Mouse (Mus musculus) limb, embryonic 14.5 days (tissue): Measurements from ENCODE around the gene Tanc1. TPM values are rescaled to one million over a fixed set of nuclear protein-coding genes. Genes with fewer than 3 reads are reported as not detected.
A peak's percentile ranks its signal among the peaks of the same experiment; 100 is the strongest.

ENCODE experiments used
- ATAC-seq: fragments of 200-750 bp; cut with Nextera tagmentation; 2 replicates; pipeline ENCODE4 v1.8.0; 2017; ENCODE audit warnings: low read depth, moderate number of reproducible peaks, moderate TSS enrichment; ENCODE audit not compliant: low FRiP score
- DNase-seq: peaks from one replicate; pipeline ENCODE4 v3.0.0-alpha.2; 2015; ENCODE audit warnings: low spot score
- H3K27ac ChIP-seq: fragments of 300-500 bp; sonication (generic); replicated peaks from 2 replicates; pipeline ENCODE4 v1.5.1; 2014; ENCODE audit warnings: low read depth, mild to moderate bottlenecking, low read length, moderate library complexity, mixed read lengths
- H3K27me3 ChIP-seq: fragments of 300-500 bp; sonication (generic); 2 replicates; pipeline ENCODE4 v1.6.1; 2014; ENCODE audit warnings: low read length, mixed read lengths; ENCODE audit not compliant: control insufficient read depth, insufficient read depth
- H3K36me3 ChIP-seq: fragments of 300-500 bp; sonication (generic); 2 replicates; pipeline ENCODE4 v1.6.1; 2014; ENCODE audit warnings: mild to moderate bottlenecking, low read length, moderate library complexity, mixed read lengths; ENCODE audit not compliant: control insufficient read depth, insufficient read depth
- H3K4me1 ChIP-seq: fragments of 300-500 bp; sonication (generic); 2 replicates; pipeline ENCODE4 v1.6.1; 2014; ENCODE audit warnings: antibody characterized with exemption, low read length, mixed read lengths; ENCODE audit not compliant: control insufficient read depth, insufficient read depth
- H3K4me2 ChIP-seq: fragments of 300-500 bp; sonication (generic); replicated peaks from 2 replicates; pipeline ENCODE4 v1.6.1; 2014; ENCODE audit warnings: low read depth, mild to moderate bottlenecking, low read length, moderate library complexity; ENCODE audit not compliant: severe bottlenecking
- H3K4me3 ChIP-seq: fragments of 300-500 bp; sonication (generic); replicated peaks from 2 replicates; pipeline ENCODE4 v1.5.1; 2014; ENCODE audit warnings: low read length
- H3K9ac ChIP-seq: fragments of 300-500 bp; sonication (generic); 2 replicates; pipeline ENCODE4 v1.6.1; 2014; ENCODE audit warnings: mild to moderate bottlenecking, low read depth, low read length, moderate library complexity; ENCODE audit not compliant: severe bottlenecking
- H3K9me3 ChIP-seq: fragments of 300-500 bp; sonication (generic); 2 replicates; pipeline ENCODE4 v1.6.1; 2016; ENCODE audit warnings: low read length; ENCODE audit not compliant: control insufficient read depth
- POLR2A ChIP-seq: fragments of 200-500 bp; IDR thresholded peaks from 2 replicates; pipeline ENCODE4 v1.8.0; 2012; ENCODE audit warnings: inconsistent platforms, mild to moderate bottlenecking, moderate library complexity, borderline replicate concordance; ENCODE audit not compliant: insufficient read depth, insufficient read length; ENCODE audit errors: extremely low read depth
- WGBS: fragments of 180-500 bp; shearing (Covaris S2); extraction: QIAGEN DNeasy Blood & Tissue Kit; methylation state at CpG from one replicate; pipeline ENCODE4 v1.1.7; 2014; 5-methylcytosine and 5-hydroxymethylcytosine counted together
- polyA plus RNA-seq, 2 experiments: library from polyadenylated mRNA; depleted of rRNA in 1 of 2; stranded (reverse) in 1 of 2; unstranded in 1 of 2; fragments of >200 nt; fragmentation: Nextera tagmentation in 1 of 2; extraction: Ambion mirVana in 1 of 2; gene quantifications; 2 replicates each; pipeline versions ENCODE4 v1.2.1 to v1.2.3; 2012 to 2014

The Tanc1 gene
- polyA plus RNA-seq, 2 experiments = 24.1 to 35.3 TPM

GRCm38 (mm10) chr2:59783055-59783831 lies 171.4 kb downstream of the Tanc1 start:
- Histone ChIP-seq H3K4me2 (no peak overlapping the region), H3K4me1 (peaks cover 23% of the 10 kb centered on the region; the same call in 1 of the 2 replicates), H3K27ac (no peak overlapping the region), H3K27me3 (no peaks in the 10 kb centered on the region), H3K4me3 (no peak overlapping the region), H3K9me3 (no peaks in the 10 kb centered on the region), H3K9ac (no peak overlapping the region), H3K36me3 (peaks cover 38% of the 10 kb centered on the region)
- DNase-seq (peak; percentile 50), ATAC-seq (peak; percentile 44; the same call in 1 of the 2 replicates)
- TF ChIP-seq POLR2A = no peak
- 32% methylated on average over 12 of the region's 12 CpGs for WGBS

- Histone ChIP-seq H3K36me3 (peaks cover 36% of the 10 kb centered on the region), H3K9ac (no peak overlapping the region), H3K9me3 (no peaks in the 10 kb centered on the region), H3K27me3 (no peaks in the 10 kb centered on the region), H3K27ac (no peak overlapping the region), H3K4me3 (no peak overlapping the region), H3K4me2 (no peak overlapping the region), H3K4me1 (peaks cover 19% of the 10 kb centered on the region; the same call in 1 of the 2 replicates)
- TF ChIP-seq POLR2A = no peak
- ATAC-seq = no peak
- DNase-seq = no peak
- 85% methylated on average over 12 of the region's 12 CpGs for WGBS
These were observed 172.2 kb downstream of the Tanc1 start for GRCm38 (mm10) chr2:59783832-59784627.

- Histone ChIP-seq H3K4me3 (no peak overlapping the region), H3K27ac (no peak overlapping the region), H3K4me2 (no peak overlapping the region), H3K27me3 (no peaks in the 10 kb centered on the region), H3K9ac (no peak overlapping the region), H3K9me3 (no peaks in the 10 kb centered on the region), H3K36me3 (peaks cover 39% of the 10 kb centered on the region), H3K4me1 (peaks cover 19% of the 10 kb centered on the region; the same call in 1 of the 2 replicates)
- ATAC-seq (no peak), DNase-seq (no peak)
- WGBS = 58% methylated on average over 6 of the region's 6 CpGs
- no peak for TF ChIP-seq POLR2A
These were observed 172.7 kb downstream of the Tanc1 start for GRCm38 (mm10) chr2:59784628-59784883.

- WGBS = 37% methylated on average over 13 of the region's 13 CpGs
These were observed 173.8 kb downstream of the Tanc1 start for GRCm38 (mm10) chr2:59785597-59785996.

DNA sequence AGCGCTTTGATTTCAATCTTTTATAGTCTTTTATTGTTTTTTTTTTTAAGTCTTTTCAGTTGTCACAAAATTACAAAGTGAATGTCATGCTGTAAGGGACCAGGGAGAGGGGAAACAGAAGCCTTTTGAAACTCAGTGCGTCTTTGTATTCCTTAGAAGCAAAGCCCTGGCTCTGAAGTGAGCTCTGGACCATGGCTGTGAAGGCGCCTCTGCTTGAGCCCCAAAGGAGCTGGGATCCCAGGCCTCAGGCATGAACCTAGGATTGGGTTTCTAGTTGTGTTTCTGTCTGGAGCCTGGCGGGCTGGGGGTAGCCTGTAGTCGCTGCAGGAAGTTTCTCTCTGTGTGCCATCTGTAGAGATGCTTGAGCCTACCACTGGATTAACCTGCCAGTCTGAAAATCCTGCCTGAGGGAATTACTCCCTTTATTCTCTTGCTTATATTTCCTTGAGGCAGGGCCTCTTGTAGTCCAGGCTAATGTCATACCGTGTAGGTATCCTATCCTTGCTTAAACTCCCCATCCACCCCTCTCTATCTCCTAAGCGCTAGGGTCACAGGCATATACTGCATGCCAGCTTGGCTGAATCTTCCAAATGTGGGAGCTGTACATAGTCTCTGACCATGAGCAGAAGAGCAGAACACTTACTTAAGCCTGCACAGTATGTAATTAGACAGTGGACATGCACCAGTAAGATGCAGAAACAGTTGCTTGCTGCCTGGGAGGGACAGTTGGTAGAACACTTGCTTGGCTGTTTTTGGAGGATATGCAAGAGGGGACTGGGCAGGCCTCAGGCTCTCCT lies 177.1 kb downstream of the Tanc1 start:
- DNase-seq = no peak
- Histone ChIP-seq H3K4me1 (peaks cover 7% of the 10 kb centered on the region; the same call in 1 of the 2 replicates), H3K9ac (no peak overlapping the region), H3K4me3 (no peak overlapping the region), H3K27ac (no peak overlapping the region), H3K4me2 (no peak overlapping the region), H3K9me3 (no peaks in the 10 kb centered on the region), H3K27me3 (no peaks in the 10 kb centered on the region), H3K36me3 (peaks cover 59% of the 10 kb centered on the region)
- ATAC-seq = no peak
- TF ChIP-seq POLR2A = no peak
- 80% methylated on average over 7 of the region's 7 CpGs for WGBS

More at GRCm38 (mm10) chr2:59785597-59785996, 173.8 kb downstream of the Tanc1 start:
- peaks cover 40% of the 10 kb centered on the region for H3K36me3 ChIP-seq
- H3K4me2 ChIP-seq = no peak overlapping the region
- DNase-seq (no peak), ATAC-seq (no peak)
- H3K27me3 ChIP-seq = no peaks in the 10 kb centered on the region
- no peak overlapping the region for H3K4me3 ChIP-seq
- no peak overlapping the region for H3K27ac ChIP-seq
- no peaks in the 10 kb centered on the region for H3K9me3 ChIP-seq
- no peak for TF ChIP-seq POLR2A
- no peak overlapping the region for H3K9ac ChIP-seq
- peaks cover 19% of the 10 kb centered on the region; the same call in 1 of the 2 replicates for H3K4me1 ChIP-seq
